Mouse (Mus musculus): ENCODE data around the gene Lyz1. TPM values are rescaled to one million over a fixed set of nuclear protein-coding genes. Genes with fewer than 3 reads are reported as not detected.
"Not testable (repeated sequence)": the region's sequence is repeated elsewhere in the genome, so short reads cannot be mapped to it uniquely, and the experiment has no call there.

The Lyz1 gene
- polyA plus RNA-seq, 1 experiment from 2014 or later = not detected

GRCm38 (mm10) chr10:117283196-117283595 lies 9.5 kb downstream of the Lyz1 start:
- H3K27me3 ChIP-seq (replicated peaks; ENCODE audit: control insufficient read depth, insufficient read depth, low read length); H3K4me3 ChIP-seq (replicated peaks; ENCODE audit: low read length); ATAC-seq; H3K27ac ChIP-seq (ENCODE audit: low read length); H3K4me2 ChIP-seq (ENCODE audit: low read length); H3K9ac ChIP-seq (replicated peaks; ENCODE audit: low read depth, low read length); H3K9me3 ChIP-seq (ENCODE audit: control insufficient read depth, low read length); H3K4me1 ChIP-seq (replicated peaks; ENCODE audit: control insufficient read depth, insufficient read depth, low read length); H3K36me3 ChIP-seq (ENCODE audit: control insufficient read depth, insufficient read depth): not testable (repeated sequence)
- WGBS = 90% methylated on average over 4 of the region's 4 CpGs

GRCm38 (mm10) chr10:117282551-117282950 lies 10.1 kb downstream of the Lyz1 start:
- Histone ChIP-seq H3K9ac (replicated peaks; ENCODE audit: low read depth, low read length) (no peak overlapping the region), H3K4me1 (replicated peaks; ENCODE audit: control insufficient read depth, insufficient read depth, low read length) (no peaks in the 10 kb centered on the region), H3K9me3 (ENCODE audit: control insufficient read depth, low read length) (no peaks in the 10 kb centered on the region), H3K27ac (ENCODE audit: low read length) (no peak overlapping the region), H3K4me2 (ENCODE audit: low read length) (no peak overlapping the region), H3K36me3 (ENCODE audit: control insufficient read depth, insufficient read depth) (no peaks in the 10 kb centered on the region), H3K27me3 (replicated peaks; ENCODE audit: control insufficient read depth, insufficient read depth, low read length) (no peaks in the 10 kb centered on the region), H3K4me3 (replicated peaks; ENCODE audit: low read length) (no peak overlapping the region)
- WGBS = 82% methylated on average over 2 of the region's 2 CpGs
- no peak for ATAC-seq

GRCm38 (mm10) chr10:117282049-117282448 lies 10.6 kb downstream of the Lyz1 start, which contains the start of gene Lyz2:
Lyz2 (minus strand) TSS chr10:117282321.
- Histone ChIP-seq H3K4me2 (ENCODE audit: low read length) (no peak within 1 kb of the TSS), H3K9ac (replicated peaks; ENCODE audit: low read depth, low read length) (no peak within 1 kb of the TSS), H3K4me1 (replicated peaks; ENCODE audit: control insufficient read depth, insufficient read depth, low read length) (no peaks in the 10 kb centered on the region), H3K27me3 (replicated peaks; ENCODE audit: control insufficient read depth, insufficient read depth, low read length) (no peaks in the 10 kb centered on the region), H3K27ac (ENCODE audit: low read length) (no peak within 1 kb of the TSS), H3K9me3 (ENCODE audit: control insufficient read depth, low read length) (no peaks in the 10 kb centered on the region), H3K4me3 (replicated peaks; ENCODE audit: low read length) (no peak within 1 kb of the TSS), H3K36me3 (ENCODE audit: control insufficient read depth, insufficient read depth) (no peaks in the 10 kb centered on the region)
- WGBS = 62% methylated on average over 4 of the region's 4 CpGs
- no peak for ATAC-seq

GRCm38 (mm10) chr10:117281381-117281920 lies 11.2 kb downstream of the Lyz1 start:
- no peaks in the 10 kb centered on the region for H3K36me3 ChIP-seq (ENCODE audit: control insufficient read depth, insufficient read depth)
- ATAC-seq = no peak
- no peak overlapping the region for H3K9ac ChIP-seq (replicated peaks; ENCODE audit: low read depth, low read length)
- H3K9me3 ChIP-seq (ENCODE audit: control insufficient read depth, low read length) = no peaks in the 10 kb centered on the region
- no peaks in the 10 kb centered on the region for H3K27me3 ChIP-seq (replicated peaks; ENCODE audit: control insufficient read depth, insufficient read depth, low read length)
- H3K4me2 ChIP-seq (ENCODE audit: low read length) = no peak overlapping the region
- no peaks in the 10 kb centered on the region for H3K4me1 ChIP-seq (replicated peaks; ENCODE audit: control insufficient read depth, insufficient read depth, low read length)
- 86% methylated on average over 7 of the region's 7 CpGs for WGBS
- H3K4me3 ChIP-seq (replicated peaks; ENCODE audit: low read length) = no peak overlapping the region
- H3K27ac ChIP-seq (ENCODE audit: low read length) = no peak overlapping the region

- Histone ChIP-seq H3K36me3 (ENCODE audit: control insufficient read depth, insufficient read depth) (no peaks in the 10 kb centered on the region), H3K9me3 (ENCODE audit: control insufficient read depth, low read length) (no peaks in the 10 kb centered on the region), H3K4me3 (replicated peaks; ENCODE audit: low read length) (no peak overlapping the region), H3K9ac (replicated peaks; ENCODE audit: low read depth, low read length) (no peak overlapping the region), H3K27ac (ENCODE audit: low read length) (no peak overlapping the region), H3K27me3 (replicated peaks; ENCODE audit: control insufficient read depth, insufficient read depth, low read length) (no peaks in the 10 kb centered on the region), H3K4me2 (ENCODE audit: low read length) (no peak overlapping the region), H3K4me1 (replicated peaks; ENCODE audit: control insufficient read depth, insufficient read depth, low read length) (no peaks in the 10 kb centered on the region)
- 52% methylated on average over 1 of the region's 1 CpGs for WGBS
- ATAC-seq = no peak
Measured at GRCm38 (mm10) chr10:117280000-117280399, 12.7 kb downstream of the Lyz1 start.

GRCm38 (mm10) chr10:117278510-117278909 lies 14.2 kb downstream of the Lyz1 start:
- 43% methylated on average over 2 of the region's 2 CpGs for WGBS
- not testable (repeated sequence) for ATAC-seq; H3K4me3 ChIP-seq (replicated peaks; ENCODE audit: low read length); H3K36me3 ChIP-seq (ENCODE audit: control insufficient read depth, insufficient read depth); H3K9ac ChIP-seq (replicated peaks; ENCODE audit: low read depth, low read length); H3K27ac ChIP-seq (ENCODE audit: low read length); H3K4me1 ChIP-seq (replicated peaks; ENCODE audit: control insufficient read depth, insufficient read depth, low read length); H3K9me3 ChIP-seq (ENCODE audit: control insufficient read depth, low read length); H3K4me2 ChIP-seq (ENCODE audit: low read length); H3K27me3 ChIP-seq (replicated peaks; ENCODE audit: control insufficient read depth, insufficient read depth, low read length)

GRCm38 (mm10) chr10:117277779-117278178 lies 14.9 kb downstream of the Lyz1 start:
- H3K4me1 ChIP-seq (replicated peaks; ENCODE audit: control insufficient read depth, insufficient read depth, low read length); H3K4me2 ChIP-seq (ENCODE audit: low read length); H3K27ac ChIP-seq (ENCODE audit: low read length); H3K9ac ChIP-seq (replicated peaks; ENCODE audit: low read depth, low read length); H3K36me3 ChIP-seq (ENCODE audit: control insufficient read depth, insufficient read depth); H3K4me3 ChIP-seq (replicated peaks; ENCODE audit: low read length); H3K27me3 ChIP-seq (replicated peaks; ENCODE audit: control insufficient read depth, insufficient read depth, low read length); H3K9me3 ChIP-seq (ENCODE audit: control insufficient read depth, low read length); ATAC-seq: not testable (repeated sequence)
- 86% methylated on average over 9 of the region's 9 CpGs for WGBS

GRCm38 (mm10) chr10:117275681-117276369 lies 16.8 kb downstream of the Lyz1 start:
- no peaks in the 10 kb centered on the region for H3K27me3 ChIP-seq (replicated peaks; ENCODE audit: control insufficient read depth, insufficient read depth, low read length)
- H3K9ac ChIP-seq (replicated peaks; ENCODE audit: low read depth, low read length) = no peak overlapping the region
- no peaks in the 10 kb centered on the region for H3K36me3 ChIP-seq (ENCODE audit: control insufficient read depth, insufficient read depth)
- 83% methylated on average over 10 of the region's 10 CpGs for WGBS
- no peak overlapping the region for H3K4me3 ChIP-seq (replicated peaks; ENCODE audit: low read length)
- no peak overlapping the region for H3K27ac ChIP-seq (ENCODE audit: low read length)
- H3K9me3 ChIP-seq (ENCODE audit: control insufficient read depth, low read length) = no peaks in the 10 kb centered on the region
- ATAC-seq = no peak
- H3K4me1 ChIP-seq (replicated peaks; ENCODE audit: control insufficient read depth, insufficient read depth, low read length) = no peaks in the 10 kb centered on the region
- H3K4me2 ChIP-seq (ENCODE audit: low read length) = no peak overlapping the region

GRCm38 (mm10) chr10:117274645-117275044 lies 18.0 kb downstream of the Lyz1 start:
- not testable (repeated sequence) for H3K36me3 ChIP-seq (ENCODE audit: control insufficient read depth, insufficient read depth); H3K9ac ChIP-seq (replicated peaks; ENCODE audit: low read depth, low read length); H3K4me1 ChIP-seq (replicated peaks; ENCODE audit: control insufficient read depth, insufficient read depth, low read length); H3K4me2 ChIP-seq (ENCODE audit: low read length); H3K4me3 ChIP-seq (replicated peaks; ENCODE audit: low read length); H3K9me3 ChIP-seq (ENCODE audit: control insufficient read depth, low read length); H3K27me3 ChIP-seq (replicated peaks; ENCODE audit: control insufficient read depth, insufficient read depth, low read length); ATAC-seq; H3K27ac ChIP-seq (ENCODE audit: low read length)
- WGBS = 97% methylated on average over 2 of the region's 7 CpGs

- no peak for ATAC-seq
- Histone ChIP-seq H3K4me1 (replicated peaks; ENCODE audit: control insufficient read depth, insufficient read depth, low read length) (no peaks in the 10 kb centered on the region), H3K4me3 (replicated peaks; ENCODE audit: low read length) (no peak overlapping the region), H3K27me3 (replicated peaks; ENCODE audit: control insufficient read depth, insufficient read depth, low read length) (no peaks in the 10 kb centered on the region), H3K27ac (ENCODE audit: low read length) (no peak overlapping the region), H3K36me3 (ENCODE audit: control insufficient read depth, insufficient read depth) (no peaks in the 10 kb centered on the region), H3K9me3 (ENCODE audit: control insufficient read depth, low read length) (no peaks in the 10 kb centered on the region), H3K9ac (replicated peaks; ENCODE audit: low read depth, low read length) (no peak overlapping the region), H3K4me2 (ENCODE audit: low read length) (no peak overlapping the region)
Measured at GRCm38 (mm10) chr10:117272023-117272422, 20.6 kb downstream of the Lyz1 start.

Data from forebrain, embryonic 16.5 days (tissue).